Mouse (Mus musculus) midbrain, embryonic 12.5 days (tissue): ENCODE data around the gene Slc25a28. TPM values are rescaled to one million over a fixed set of nuclear protein-coding genes. Genes with fewer than 3 reads are reported as not detected.

Source experiments
- ATAC-seq: fragments of 200-750 bp; cut with Nextera tagmentation; 2 replicates; pipeline ENCODE4 v1.8.0; 2017; ENCODE audit warnings: low read depth, moderate TSS enrichment, moderate library complexity; ENCODE audit not compliant: low FRiP score
- H3K27ac ChIP-seq: fragments of 300-500 bp; sonication (generic); replicated peaks from 2 replicates; pipeline ENCODE4 v1.5.1; 2016; ENCODE audit warnings: mild to moderate bottlenecking
- H3K27me3 ChIP-seq: fragments of 300-500 bp; sonication (generic); 2 replicates; pipeline ENCODE4 v1.6.1; 2016; ENCODE audit warnings: mild to moderate bottlenecking
- H3K36me3 ChIP-seq: fragments of 300-500 bp; sonication (generic); 2 replicates; pipeline ENCODE4 v1.6.1; 2016
- H3K4me1 ChIP-seq: fragments of 300-500 bp; sonication (generic); 2 replicates; pipeline ENCODE4 v1.6.1; 2016
- H3K4me2 ChIP-seq: fragments of 300-500 bp; sonication (generic); replicated peaks from 2 replicates; pipeline ENCODE4 v1.6.1; 2016; ENCODE audit warnings: mild to moderate bottlenecking, moderate library complexity
- H3K4me3 ChIP-seq: fragments of 300-500 bp; sonication (generic); 2 replicates; pipeline ENCODE4 v1.5.1; 2016; ENCODE audit warnings: mild to moderate bottlenecking
- H3K9ac ChIP-seq: fragments of 300-500 bp; sonication (generic); replicated peaks from 2 replicates; pipeline ENCODE4 v1.6.1; 2016; ENCODE audit warnings: mild to moderate bottlenecking, moderate library complexity
- H3K9me3 ChIP-seq: fragments of 300-500 bp; sonication (generic); 2 replicates; pipeline ENCODE4 v1.6.1; 2016; ENCODE audit warnings: mild to moderate bottlenecking
- WGBS: fragments of 180-500 bp; shearing (Covaris S2); methylation state at CpG from one replicate; pipeline ENCODE4 v1.1.7; 2016; 5-methylcytosine and 5-hydroxymethylcytosine counted together
- polyA plus RNA-seq: library from polyadenylated mRNA; unstranded; fragments of >200 nt; fragmentation: Nextera tagmentation; extraction: Ambion mirVana; gene quantifications from 2 replicates; pipeline ENCODE4 v1.2.1, GENCODE M21; 2016

Gene Slc25a28
- polyA plus RNA-seq, 1 experiment from 2014 or later: 15.8 TPM

DNA sequence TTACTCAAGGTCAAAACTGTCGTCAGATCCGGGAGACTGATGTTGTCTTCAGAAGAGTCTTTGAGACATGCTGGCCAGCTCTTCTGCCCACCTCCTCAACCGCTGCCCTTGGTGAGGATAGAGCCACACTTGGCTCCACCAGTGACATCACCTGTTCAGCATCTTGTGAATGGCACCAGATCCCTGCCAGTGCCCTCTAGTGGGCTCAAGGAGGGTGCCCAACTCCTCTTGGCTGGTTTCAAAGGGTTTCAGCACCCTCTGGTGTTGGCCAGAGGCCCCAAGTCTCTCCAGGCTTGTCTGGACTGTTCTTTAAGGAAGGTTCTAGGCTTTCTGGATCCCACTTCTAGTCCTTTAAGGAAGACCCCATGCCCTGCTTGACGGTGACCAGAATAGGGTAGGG, 50.8 kb downstream of the Slc25a28 start:
- H3K9me3 ChIP-seq: no peaks in the 10 kb centered on the region
- peaks cover 63% of the 10 kb centered on the region for H3K27me3 ChIP-seq
- peak; percentile 19; the same call in 1 of the 2 replicates for ATAC-seq
- H3K4me3 ChIP-seq: no peak overlapping the region
- 45% methylated on average over 4 of the region's 4 CpGs for WGBS
- H3K4me2 ChIP-seq: no peak overlapping the region
- peaks cover 10% of the 10 kb centered on the region; the same call in 1 of the 2 replicates for H3K4me1 ChIP-seq
- H3K36me3 ChIP-seq: no peaks in the 10 kb centered on the region
- H3K27ac ChIP-seq: no peak overlapping the region
- H3K9ac ChIP-seq: no peak overlapping the region

- Histone ChIP-seq H3K9ac (no peak overlapping the region), H3K4me1 (peaks cover 27% of the 10 kb centered on the region), H3K4me2 (no peak overlapping the region), H3K9me3 (no peaks in the 10 kb centered on the region), H3K4me3 (no peak overlapping the region), H3K27me3 (peaks cover 97% of the 10 kb centered on the region), H3K36me3 (no peaks in the 10 kb centered on the region), H3K27ac (no peak overlapping the region)
- no peak for ATAC-seq
- 4% methylated on average over 18 of the region's 18 CpGs for WGBS
Measured at GRCm38 (mm10) chr19:43619916-43620479, 54.7 kb downstream of the Slc25a28 start.

DNA sequence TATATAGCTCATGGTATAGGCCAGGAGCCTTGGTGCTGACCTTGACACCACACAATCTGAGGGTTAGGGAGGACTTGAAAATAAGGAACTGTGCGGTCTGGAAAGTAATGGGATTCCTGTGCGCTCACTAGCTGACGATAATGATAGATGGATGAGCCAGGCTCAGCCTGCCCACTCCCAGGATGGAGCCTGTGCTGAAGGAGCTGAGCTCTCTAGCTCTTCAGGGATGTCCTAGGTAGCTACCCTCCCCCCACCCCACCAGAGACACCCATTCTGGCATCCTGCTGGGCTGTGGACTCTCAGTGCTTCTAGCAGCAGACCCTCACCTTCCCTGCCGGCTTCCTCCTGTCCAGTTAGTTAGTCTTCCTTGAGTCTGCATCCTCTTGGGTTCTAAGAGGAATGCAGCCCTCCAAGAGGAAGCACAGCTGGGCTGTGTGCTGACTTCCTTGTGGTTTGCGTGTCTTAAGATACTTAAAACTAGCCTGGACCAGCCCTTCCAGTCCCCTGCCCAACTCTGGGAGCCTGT, 56.1 kb downstream of the Slc25a28 start:
- peaks cover 99% of the 10 kb centered on the region for H3K27me3 ChIP-seq
- ATAC-seq: no peak
- no peaks in the 10 kb centered on the region for H3K9me3 ChIP-seq
- no peak overlapping the region for H3K4me3 ChIP-seq
- 6% methylated on average over 5 of the region's 5 CpGs for WGBS
- no peak overlapping the region for H3K4me2 ChIP-seq
- H3K9ac ChIP-seq: no peak overlapping the region
- H3K36me3 ChIP-seq: no peaks in the 10 kb centered on the region
- H3K4me1 ChIP-seq: peaks cover 37% of the 10 kb centered on the region
- no peak overlapping the region for H3K27ac ChIP-seq

DNA sequence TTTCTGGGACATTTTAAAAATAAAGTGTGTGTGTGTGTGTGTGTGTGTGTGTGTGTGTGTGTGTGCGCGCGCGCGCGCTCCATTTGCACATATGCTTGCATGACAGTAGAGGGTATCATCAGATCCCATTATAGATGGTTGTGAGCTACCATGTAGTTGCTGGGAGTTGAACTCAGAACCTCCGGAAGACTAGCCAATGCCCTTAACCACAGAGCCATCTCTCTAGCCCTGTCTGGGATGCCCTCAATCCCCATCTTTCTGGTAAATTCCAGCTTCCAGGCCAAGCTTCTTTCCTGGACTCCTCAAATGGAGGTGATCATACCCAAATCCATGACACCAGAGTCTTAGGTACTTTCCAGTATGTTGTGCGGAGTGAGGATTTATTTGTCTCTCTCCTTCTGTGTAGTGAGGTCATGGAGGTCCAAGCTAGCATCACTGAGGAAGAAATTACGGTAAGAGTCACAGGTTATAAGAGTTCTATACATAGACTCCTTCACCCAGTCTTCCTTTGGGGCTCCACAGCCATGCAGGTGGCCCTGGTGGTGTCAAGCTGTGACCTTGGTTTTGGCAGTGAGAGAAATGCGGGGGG, 56.8 kb downstream of the Slc25a28 start:
- Histone ChIP-seq H3K4me2 (no peak overlapping the region), H3K4me1 (peaks cover 38% of the 10 kb centered on the region), H3K27ac (no peak overlapping the region), H3K9me3 (no peaks in the 10 kb centered on the region), H3K4me3 (no peak overlapping the region), H3K36me3 (no peaks in the 10 kb centered on the region), H3K27me3 (peaks cover 99% of the 10 kb centered on the region), H3K9ac (no peak overlapping the region)
- WGBS: 37% methylated on average over 10 of the region's 10 CpGs
- ATAC-seq: no peak

DNA sequence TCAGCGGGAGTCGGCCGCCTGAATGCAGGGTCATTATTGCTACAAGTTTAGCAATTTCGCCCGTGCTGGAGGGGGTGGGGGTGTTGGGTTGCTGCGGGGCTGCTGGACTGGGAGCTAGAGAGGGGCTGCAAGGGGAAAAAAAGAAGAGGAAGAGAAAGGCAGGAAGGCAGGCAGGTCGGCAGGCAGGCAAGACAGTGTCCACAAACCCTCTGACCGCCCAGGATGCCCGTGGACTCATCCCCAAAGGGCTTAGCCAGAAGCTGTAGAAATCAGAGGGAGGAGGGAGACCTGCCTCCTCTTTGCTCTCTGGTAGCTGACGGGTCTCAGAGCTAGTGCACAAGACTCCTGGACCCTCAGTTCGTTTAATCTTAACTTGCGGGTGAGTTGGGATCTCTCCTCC, 57.8 kb downstream of the Slc25a28 start:
- H3K27me3 ChIP-seq: peaks cover 100% of the 10 kb centered on the region
- H3K9me3 ChIP-seq: no peaks in the 10 kb centered on the region
- H3K9ac ChIP-seq: peak overlapping the region; percentile 37; the same call in 1 of the 2 replicates
- H3K36me3 ChIP-seq: no peaks in the 10 kb centered on the region
- peak; percentile 20 for ATAC-seq
- H3K4me3 ChIP-seq: peak overlapping the region; percentile 42
- peaks cover 48% of the 10 kb centered on the region for H3K4me1 ChIP-seq
- peak overlapping the region; percentile 65 for H3K4me2 ChIP-seq
- H3K27ac ChIP-seq: peak overlapping the region; percentile 50
- WGBS: under 1% methylated on average over 12 of the region's 12 CpGs

DNA sequence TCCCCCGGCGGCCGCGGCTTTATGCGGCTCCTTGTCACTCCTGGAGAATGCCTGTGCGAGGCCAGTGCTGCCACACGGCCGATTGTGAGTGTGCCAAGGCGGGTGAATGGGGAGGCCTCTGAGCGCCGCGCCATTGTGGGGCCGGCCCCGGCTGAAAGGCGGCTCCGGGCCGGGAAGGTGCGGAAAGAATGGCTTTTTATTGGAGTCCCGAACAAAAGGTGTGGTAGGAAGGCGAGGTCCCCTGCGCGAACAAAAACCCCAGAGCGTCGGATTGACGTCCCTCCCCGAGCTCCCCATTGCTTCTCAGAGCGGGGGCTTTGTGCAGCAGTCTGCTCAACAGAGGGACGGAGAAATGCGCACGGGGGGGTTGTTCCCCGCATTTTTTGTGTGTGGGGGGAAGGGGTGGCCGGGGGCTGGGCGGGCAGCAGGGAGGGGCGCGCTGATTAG, 58.2 kb downstream of the Slc25a28 start:
- H3K27me3 ChIP-seq: peaks cover 100% of the 10 kb centered on the region
- H3K4me2 ChIP-seq: peak overlapping the region; percentile 65
- peak; percentile 87 for ATAC-seq
- no peaks in the 10 kb centered on the region for H3K36me3 ChIP-seq
- peaks cover 52% of the 10 kb centered on the region for H3K4me1 ChIP-seq
- H3K27ac ChIP-seq: peak overlapping the region; percentile 50
- peak overlapping the region; percentile 42 for H3K4me3 ChIP-seq
- H3K9me3 ChIP-seq: no peaks in the 10 kb centered on the region
- under 1% methylated on average over 35 of the region's 35 CpGs for WGBS
- H3K9ac ChIP-seq: peak overlapping the region; percentile 37; the same call in 1 of the 2 replicates

DNA sequence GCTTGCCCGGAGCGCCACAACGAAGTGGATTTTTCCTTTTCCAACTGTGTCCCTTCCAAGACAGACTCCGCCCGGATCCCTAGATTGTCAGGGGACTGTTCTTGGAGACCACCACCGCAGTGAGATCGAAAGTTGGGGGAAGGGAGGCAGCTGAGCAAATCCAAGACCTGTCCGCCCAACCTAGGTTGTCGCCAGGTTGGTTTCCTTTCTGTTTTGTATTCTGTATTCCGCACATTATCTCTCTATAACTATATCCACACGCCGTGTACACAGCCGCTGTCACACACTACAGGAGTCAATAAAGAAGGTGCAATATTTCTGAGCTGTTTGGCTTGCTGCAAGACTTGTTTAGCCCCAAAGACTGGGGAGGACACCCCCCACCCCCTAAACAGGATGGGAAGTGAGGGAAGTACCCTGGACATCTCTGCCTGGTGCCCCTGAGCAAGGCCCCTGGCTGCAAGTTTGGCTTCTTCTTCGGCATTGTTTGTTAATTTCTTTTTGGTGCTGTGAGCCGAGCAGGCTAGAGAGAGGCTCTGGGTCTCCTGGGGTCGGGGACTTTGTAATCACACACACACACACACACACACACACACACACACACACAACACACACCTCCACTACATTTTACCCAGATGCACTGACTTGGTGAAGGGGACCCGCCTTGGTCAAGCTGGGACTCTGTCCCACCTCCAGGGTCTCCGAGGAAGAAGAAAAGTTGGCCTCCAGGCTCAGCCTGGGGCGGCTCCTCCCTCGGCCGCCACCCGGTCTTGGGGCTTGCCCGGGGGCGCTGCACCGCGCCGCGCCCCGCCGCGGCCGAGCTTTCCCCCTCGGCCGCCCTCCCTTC, 58.9 kb downstream of the Slc25a28 start:
- Histone ChIP-seq H3K4me1 (peaks cover 52% of the 10 kb centered on the region), H3K9ac (peak overlapping the region; percentile 53; the same call in 1 of the 2 replicates), H3K4me2 (peak overlapping the region; percentile 65), H3K36me3 (no peaks in the 10 kb centered on the region), H3K9me3 (no peaks in the 10 kb centered on the region), H3K27me3 (peaks cover 100% of the 10 kb centered on the region), H3K4me3 (peak overlapping the region; percentile 42), H3K27ac (peak overlapping the region; percentile 50)
- no peak; the same call in 1 of the 2 replicates for ATAC-seq
- under 1% methylated on average over 34 of the region's 34 CpGs for WGBS

- Histone ChIP-seq H3K4me1 (peaks cover 59% of the 10 kb centered on the region), H3K4me2 (peak overlapping the region; percentile 65), H3K36me3 (no peaks in the 10 kb centered on the region), H3K9ac (peak overlapping the region; percentile 53), H3K27me3 (peaks cover 100% of the 10 kb centered on the region), H3K9me3 (no peaks in the 10 kb centered on the region), H3K4me3 (peak overlapping the region; percentile 42), H3K27ac (no peak overlapping the region)
- WGBS: under 1% methylated on average over 20 of the region's 20 CpGs
- no peak for ATAC-seq
Measured at GRCm38 (mm10) chr19:43615074-43615445, 59.6 kb downstream of the Slc25a28 start.

- under 1% methylated on average over 69 of the region's 92 CpGs for WGBS
- Histone ChIP-seq H3K4me1 (peaks cover 62% of the 10 kb centered on the region), H3K9me3 (no peaks in the 10 kb centered on the region), H3K4me2 (peak overlapping the region; percentile 65), H3K36me3 (no peaks in the 10 kb centered on the region), H3K27me3 (peaks cover 100% of the 10 kb centered on the region), H3K9ac (peak overlapping the region; percentile 53), H3K4me3 (peak overlapping the region; percentile 42), H3K27ac (no peak overlapping the region)
- ATAC-seq: no peak
Measured at GRCm38 (mm10) chr19:43614341-43615073, 60.2 kb downstream of the Slc25a28 start.
